Mouse (Mus musculus) T-helper 1 cell (primary cell): ENCODE data around the gene Emp1.

ENCODE experiments used
- in situ Hi-C: fragments of 300-600 bp; cut with MboI, MseI; formaldehyde crosslinking; loops from one replicate; pipeline ENCODE4 v1.15.1; 2025; ENCODE audit warnings: high pct_unique_total_duplicates

Gene Emp1

DNA sequence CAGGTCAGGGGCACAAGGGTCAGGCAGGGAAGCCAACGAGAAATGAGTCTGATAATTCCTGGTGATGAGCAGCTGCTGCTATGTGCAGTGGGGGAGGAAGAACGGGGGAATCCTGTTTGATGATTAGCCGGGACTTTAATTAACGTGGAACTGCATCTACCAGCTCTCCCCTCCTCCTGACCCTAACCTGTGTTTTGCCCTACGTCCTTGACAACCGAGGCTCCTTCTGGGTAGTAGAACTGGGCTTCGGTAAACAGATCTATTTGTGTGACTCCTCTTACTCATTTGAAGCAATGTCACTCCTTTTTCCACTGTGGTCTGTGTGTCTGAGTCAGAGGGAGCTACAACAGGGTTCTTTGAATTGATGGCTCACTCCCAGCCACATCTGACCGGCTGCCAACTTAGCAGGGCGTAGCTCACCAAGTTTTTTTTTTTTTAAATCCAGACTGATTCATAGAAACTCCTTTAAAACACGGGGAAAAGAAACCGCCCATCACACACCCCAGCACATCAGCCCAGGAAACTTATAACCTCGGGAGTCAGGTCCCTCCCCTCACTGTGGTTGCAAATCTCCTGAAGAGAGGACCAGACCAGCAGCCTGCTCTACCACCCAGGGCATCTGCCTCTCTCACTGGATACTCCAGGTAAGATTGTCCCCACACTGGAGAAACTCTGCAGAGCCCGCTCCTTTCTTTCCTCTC, at the start of gene Emp1:
Emp1 (plus strand) TSS at position 87 of the 701 bp plus-strand sequence.
- in situ Hi-C loops = no loop called here

DNA sequence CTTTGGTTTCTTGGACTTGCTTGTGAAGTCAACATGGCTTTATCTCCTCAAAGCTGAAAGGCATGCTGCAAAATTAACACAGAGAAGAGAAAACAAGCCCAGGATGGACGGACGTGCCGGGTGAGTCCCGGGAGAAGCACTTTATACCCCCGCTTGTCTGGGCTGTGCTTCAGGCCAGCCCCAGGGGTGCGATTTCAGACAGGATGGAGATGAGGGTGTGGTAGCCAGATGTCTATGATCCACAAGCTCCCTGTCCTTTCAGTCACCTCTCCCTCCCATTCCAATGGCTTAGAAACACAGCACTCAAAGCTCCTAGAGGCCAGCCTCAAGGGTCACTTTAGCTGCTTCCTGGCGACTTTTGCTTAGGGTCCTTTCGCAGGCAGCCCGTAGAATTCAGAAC, 48.4 kb upstream of the Emp1 start:
- in situ Hi-C loops = no loop called here

DNA sequence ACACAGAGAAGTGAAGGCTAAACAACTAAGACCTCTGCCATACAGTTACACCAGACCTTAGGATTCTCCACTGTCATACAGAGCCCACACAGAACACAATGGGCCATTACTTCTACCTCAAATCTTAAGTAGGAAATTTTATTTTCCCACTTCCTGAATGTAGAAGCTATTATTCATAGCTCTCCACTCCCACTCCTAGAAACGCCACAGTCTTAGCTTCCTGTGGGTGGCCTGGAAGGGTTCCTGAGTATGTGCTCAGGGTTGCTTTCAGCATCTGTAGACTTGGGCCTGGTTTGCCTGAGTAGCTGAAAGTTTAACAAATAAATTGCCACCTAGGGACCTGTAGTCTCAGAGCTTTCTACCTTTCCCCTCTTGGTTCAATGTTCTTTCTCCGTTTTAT, 46.2 kb upstream of the Emp1 start:
- in situ Hi-C loops = no loop called here

DNA sequence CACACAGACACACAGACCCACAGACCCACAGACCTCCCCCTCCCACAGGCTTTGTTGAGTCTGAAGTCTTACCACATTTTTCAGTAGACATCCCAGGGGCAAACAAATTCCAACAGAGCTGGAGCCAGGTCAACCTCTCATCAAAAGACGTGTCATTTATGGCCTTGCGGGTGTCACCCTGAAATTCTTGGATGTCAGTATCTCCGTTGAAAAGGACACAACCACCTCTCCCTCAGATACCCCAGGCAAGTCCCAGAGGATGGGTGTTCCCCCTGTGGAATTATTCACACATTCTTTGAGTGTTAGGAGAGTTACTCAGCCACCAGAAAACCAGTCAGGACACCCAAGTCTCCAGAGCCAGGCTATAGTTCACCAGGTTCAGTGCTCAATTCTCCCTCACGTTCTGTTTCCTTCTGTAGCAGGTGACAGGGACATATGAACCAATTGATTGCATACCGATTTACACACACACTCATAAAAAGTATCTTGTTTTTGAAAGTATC, 42.9 kb upstream of the Emp1 start:
- in situ Hi-C loops = no loop called here

DNA sequence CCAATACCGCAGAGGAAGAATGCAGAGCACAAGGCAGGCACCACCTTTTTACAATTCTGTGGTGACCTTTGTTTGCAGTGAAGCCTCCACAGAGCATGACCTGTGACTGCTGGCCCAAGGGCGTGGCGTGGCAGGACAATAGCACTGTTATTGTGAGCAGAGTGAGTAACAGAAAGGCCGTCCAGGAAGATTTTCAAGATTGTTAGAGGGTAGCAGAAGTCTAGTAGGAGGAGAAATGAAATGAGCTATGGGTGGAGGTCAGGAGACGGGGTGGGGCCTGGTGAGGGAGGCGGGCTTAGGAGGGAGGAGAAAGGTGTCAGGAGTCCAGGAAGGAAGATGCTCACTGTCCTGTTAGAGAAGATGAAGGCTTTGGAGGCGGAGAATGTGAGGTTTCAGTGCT, 39.6 kb upstream of the Emp1 start:
- in situ Hi-C loops = no loop called here

DNA sequence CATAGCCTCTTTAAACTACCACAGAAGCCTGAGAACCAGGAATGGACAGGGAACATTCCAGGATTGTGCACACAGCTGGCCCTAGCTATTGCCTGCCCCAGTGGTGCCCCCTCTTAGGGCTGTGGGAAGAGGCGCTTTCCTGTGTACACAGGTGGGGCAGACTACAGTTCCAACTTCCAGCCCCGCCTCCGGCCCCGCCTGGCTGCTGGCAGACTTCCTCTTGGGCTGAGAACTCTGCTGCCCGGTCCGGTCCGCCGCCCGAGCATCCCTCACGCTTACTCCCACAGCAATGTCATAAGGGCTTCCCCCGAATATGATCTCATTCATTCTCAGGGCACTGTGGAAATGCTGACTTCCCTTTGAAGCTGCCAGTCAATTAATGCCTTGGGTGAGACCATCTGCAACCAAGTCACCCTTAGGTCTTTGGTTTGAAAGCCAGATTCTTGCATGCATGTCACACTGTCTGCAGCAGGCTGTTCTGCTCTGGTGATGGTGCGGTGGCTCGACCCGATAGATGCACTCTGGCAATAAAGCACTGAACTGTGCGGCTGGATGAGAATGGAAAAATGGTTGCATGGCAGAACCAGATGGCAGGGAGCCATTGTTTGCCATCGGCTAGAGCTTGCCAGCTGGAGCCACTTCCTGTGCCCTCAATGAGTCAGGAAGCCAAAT, 38.9 kb upstream of the Emp1 start:
- in situ Hi-C loops = no loop called here

DNA sequence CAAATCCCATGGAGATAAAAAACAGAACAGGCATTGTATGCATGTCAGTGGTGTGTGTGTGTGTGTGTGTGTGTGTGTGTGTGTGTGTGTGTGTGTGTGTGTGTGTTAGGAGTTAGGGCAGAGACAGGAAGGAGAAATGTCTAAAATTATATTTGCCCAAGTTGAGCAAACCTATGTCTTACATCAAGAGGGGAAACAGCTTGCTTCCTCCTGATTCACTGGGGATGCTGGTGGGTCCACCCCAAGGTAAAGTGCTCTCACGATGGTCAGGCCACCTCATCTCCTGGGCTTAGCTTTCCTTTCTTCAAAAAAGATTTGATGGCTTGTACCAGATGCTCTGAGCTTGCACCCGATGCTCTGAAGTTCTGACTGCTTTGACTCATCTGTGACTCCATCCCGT, 38.2 kb upstream of the Emp1 start:
- in situ Hi-C loops = no loop called here

DNA sequence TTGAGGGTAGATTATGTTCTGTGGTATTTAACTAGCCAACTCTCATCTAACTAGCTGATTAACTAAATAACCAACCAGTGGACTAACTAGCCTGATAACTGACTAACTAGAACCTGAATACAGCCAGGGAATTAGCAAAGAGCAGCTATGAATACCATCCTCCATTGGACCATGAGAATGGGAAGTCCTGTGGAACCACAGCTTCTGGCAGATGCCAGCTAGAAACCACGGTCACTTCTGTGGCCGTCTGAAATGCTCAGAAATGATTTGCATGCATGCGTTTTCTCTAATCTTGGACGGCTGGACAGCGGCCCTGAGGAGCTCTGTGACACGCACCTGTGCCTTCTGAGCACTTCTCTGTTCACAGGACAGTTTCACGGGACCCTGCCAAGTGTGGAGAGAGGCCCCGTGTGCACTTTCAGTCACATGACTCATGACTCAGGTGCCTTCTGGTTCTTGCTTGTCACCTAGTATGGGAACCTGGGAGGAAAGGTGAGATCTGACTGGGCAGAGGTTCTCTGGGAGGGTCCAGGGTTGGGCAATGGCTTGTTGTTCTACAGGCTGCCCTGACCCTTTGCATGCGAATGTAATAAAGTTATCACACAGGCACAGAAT, 37.6 kb upstream of the Emp1 start:
- in situ Hi-C loops = no loop called here

DNA sequence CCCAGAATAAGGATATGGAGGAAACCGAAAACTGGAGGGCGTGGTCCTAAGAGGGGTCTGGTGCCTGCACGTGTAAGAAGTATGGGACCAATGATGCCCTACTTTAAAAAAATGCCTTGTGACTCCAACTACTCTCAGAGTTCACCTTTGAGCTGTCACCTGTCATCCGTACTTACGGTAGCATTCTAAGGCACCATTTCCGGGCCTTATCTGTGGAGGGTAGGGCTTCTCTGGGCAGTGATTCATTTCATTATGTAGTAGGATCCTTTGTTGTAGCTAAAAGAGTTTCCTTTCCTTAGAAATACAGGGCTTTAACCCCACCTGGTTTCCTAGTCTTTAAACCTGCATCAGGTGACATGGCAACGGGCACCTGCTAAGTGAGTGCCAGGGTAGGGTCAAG, 35.5 kb upstream of the Emp1 start:
- in situ Hi-C loops = no loop called here

DNA sequence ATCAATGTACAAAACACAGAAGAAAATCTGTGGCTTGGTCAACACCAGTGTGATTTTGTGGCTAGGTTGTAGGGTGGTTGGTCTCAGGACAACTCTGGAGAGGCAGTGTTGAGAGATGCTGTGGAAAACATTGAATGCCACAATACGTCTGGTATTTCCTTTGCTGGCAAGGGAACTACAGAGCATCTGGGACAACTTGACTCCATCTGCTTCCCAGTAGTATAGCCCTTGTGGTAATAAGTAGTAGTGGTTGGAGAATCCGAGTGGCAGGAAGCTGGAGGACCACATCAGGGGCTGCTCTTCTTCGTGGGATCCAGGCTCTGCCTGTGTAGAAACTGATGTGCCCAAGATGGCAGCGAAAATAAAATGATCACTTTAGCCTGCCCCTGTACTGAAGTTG, 30.4 kb upstream of the Emp1 start:
- in situ Hi-C loops = loop anchor here (10.0 kb wide), 1 partner anchor 1607 kb away; no protein-coding TSS in a partner anchor

DNA sequence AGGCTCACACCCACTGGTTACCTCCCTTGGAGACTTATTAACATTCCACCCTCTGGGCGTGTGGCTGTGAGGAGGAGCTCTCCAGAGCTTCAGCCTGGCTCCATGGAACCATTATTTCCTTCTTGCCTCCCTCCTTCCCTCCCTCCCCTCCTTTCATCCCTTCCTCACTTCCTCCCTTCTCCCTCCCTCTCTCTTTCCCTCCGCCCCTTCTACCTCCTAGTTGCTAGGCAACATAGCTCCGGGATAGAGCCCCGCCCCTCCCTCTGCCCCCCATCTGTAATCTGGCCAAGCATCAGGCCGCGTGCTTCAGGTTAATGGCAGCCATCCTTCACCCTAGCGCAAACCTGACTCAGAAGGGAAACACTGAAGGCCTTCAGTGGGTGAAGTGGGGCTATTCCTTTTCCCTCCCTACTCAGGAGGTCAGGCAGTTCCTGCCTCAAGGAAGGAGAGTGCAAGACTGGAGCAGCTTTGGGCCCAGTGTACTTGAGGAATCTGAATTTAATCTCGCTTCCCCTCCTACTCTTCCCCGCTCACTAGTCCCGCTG, 29.5 kb upstream of the Emp1 start:
- in situ Hi-C loops = loop anchor here (10.0 kb wide), 1 partner anchor 1608 kb away; no protein-coding TSS in a partner anchor

DNA sequence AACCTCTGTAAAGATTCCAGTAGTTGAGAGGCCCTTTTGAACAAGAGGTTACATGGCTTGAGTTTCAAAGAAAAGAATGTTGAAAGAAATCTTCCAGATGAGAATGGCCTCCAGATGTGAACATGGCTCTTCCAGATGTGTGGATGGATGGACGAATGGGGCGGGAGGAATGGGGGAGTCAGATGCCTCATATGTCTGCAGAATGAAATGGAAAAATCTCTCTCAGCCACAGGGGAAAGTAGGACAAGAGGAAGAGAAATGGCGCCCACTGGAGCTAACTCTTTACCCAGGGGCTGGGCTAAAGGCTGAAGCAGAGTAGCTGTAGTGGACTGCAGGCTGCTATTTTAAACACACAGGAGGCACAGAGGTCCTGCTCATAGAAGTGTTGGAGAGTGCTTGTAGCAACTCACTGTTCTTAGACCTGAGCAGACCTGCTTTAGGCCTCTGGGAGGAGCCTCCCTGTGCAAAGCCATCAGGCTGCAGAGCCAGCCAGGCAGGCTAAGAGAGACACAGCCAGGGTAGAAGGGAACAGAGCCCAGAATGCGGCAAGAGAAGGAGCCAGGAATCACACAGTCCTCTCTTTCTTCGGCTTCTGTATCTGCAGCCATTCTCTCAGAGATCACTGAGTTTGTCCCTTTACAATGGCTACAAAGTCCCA, 28.2 kb upstream of the Emp1 start:
- in situ Hi-C loops = loop anchor here (10.0 kb wide), 1 partner anchor 1609 kb away; no protein-coding TSS in a partner anchor

DNA sequence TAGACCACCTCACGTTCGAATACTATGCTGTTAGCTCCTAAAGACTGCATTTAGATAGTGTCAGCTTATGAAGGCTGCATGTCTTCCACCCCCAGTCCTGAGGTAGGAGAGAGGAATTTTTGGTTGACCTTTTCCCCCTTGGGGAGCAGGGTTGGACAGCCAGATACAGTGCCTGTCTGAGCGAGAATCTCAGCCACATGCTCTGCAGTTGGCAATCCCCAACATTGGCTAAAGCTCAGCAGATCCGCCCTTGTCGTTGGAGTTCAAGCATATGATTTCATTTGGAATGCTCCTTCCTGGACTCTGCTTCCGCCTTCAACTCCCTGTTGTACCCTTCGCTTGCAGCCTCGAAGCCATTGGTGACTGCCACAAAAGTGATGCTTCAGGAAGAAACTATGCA, 26.0 kb upstream of the Emp1 start:
- in situ Hi-C loops = loop anchor here (10.0 kb wide), 1 partner anchor 1612 kb away; no protein-coding TSS in a partner anchor

DNA sequence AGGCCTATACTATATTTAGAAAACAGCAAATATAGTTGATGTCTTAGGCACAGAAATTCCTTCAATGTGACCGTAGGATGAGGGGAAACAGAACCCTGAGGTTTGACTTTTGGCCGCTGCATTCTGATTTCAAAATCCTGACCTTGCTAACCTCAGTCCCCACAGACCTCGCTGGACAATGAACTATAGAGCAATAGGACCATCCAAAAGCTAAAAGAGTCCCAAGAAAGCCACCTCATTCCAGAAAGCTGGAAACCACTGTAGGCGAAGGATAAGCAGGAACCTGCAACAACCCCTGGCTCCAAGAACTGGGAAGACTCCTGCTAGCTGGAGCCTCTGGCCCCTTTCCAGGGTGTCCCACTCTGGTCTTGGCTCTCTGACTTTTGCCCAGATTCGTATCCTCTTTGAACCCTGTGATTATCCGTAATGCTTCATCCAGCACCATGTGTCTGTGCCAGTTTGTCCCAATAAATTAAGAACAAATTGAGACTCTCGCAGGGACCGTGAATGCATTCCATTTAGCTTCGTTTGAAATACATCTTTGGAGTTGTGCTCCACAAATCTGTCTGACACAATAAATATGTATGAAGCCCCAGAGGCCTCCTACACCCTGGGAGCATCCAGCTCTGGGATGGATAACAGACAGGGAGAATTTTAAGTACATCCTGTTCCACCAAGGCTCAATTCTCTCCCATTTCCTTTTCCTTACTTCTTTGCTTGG, 21.8 kb upstream of the Emp1 start:
- in situ Hi-C loops = no loop called here

DNA sequence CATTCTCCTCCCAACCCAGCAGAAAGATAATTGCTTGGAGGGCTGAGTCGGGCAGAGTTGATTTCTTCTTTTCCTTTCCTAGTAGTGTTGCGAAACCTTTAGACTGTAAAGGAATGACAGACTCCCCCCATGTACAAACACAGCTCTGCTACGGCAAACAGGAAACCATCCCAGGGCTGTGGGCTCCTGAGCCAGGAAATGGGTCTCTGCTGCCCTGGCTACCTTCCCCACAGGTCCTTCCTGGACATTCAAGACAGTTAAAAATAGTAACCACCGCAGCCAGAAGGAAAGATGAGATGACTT, 21.3 kb upstream of the Emp1 start:
- in situ Hi-C loops = no loop called here

DNA sequence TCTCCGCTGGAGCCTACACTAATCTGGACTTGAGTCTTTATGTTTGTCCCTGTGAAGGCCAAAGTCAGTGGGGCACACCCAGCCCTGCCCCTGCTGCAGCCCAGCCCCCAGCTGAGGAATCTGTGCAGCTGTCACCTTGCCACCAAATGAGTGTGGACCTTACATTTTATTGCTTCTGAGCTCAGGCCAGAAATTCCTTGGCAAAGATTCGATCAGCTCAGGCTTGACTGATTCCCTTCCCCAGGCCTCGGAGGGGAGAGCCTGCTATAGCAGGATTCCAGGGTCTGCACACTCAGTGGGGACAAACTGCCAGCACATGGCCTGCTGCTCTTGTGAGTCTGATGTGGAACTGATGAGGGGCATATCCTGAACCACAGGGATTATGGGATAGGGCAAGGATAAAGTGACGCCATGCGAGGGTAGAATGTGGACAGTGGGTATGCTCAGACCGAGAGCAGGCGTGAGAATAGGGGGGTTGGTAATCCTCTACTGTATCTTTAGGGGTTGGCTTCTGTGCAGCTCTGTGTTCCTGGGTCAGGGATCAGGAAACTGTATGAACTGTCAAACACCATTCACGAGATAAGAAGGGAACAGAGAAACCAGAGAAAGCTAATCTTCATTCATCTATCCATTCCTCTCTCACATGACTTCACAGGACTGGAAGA, 10.6 kb upstream of the Emp1 start:
- in situ Hi-C loops = no loop called here

DNA sequence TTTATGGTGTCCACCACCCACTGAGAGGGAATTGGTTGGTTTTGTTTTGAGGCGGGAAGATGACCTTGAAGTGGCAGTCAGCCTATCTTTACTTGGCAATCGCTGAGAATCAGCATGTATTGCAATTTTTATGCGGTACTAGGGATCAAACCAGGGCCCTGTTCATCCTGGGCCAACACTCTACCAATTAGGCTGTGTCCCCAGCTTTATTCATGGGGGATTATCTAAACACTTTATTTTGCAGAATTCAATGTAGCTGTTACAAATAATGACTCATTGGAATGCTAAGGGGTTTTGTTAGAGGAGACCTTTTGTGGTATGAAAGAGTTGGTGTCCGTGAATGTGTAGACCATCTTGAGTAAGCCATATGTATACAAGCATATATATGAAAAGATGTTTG, 9.8 kb upstream of the Emp1 start:
- in situ Hi-C loops = no loop called here

DNA sequence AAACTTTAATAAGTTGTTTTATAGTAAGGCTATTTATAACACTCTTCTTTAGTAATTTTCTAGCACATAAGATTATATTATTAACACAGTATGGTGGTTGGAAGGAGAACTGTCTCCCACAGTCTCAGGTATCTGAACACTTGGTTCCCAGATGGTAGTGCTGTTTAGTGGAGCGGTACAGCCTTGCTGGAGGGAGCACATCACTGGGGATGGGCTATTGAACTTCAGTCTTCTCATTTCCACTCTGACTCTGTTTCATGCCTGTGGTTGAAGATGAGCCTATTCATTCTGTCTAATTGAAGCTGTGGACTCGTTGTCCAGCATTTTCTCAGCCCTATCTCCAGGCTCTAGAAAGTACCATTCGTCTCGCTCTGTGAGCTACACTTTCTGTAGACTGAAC, 7.4 kb upstream of the Emp1 start:
- in situ Hi-C loops = no loop called here

DNA sequence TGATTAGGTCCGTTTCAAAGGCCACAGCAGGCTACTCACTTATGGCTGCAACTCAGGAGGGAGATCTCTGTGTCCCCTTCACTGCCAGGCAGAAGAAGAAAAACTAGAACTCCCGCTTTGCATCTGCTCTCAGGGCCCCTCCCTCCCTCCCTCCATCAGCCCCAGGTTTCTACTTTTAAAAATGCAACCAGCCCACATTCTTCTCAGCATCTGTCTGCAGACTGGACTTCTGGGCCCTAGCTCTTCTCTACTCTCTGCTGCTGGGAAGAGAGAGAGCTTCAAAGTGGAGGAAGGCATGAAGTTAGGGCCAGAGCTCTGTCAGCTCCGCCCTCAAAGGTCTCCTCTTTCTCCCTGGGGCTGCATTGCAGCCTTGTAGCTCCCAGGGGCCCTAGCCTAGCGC, 2.0 kb upstream of the Emp1 start:
- in situ Hi-C loops = no loop called here

DNA sequence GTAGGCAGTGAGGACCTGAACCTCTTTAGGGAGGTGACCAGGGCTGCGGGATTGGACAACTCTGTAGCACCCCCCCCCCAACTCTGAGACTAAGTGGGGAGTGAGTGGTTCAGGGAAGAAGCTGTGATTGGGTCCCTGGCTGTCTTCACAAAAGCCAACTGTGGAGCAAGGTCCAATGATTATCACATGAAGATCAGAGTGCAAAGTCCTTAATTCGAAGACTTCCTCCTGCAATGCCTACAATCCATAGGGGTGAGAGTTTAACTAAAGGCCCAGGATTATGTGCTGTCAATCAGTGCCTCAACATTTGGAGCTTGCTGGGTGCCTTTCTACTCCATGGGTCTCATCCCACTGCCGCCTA, 267 bp upstream of the Emp1 start:
- in situ Hi-C loops = no loop called here
